Mouse (Mus musculus) kidney, adult 9 months (tissue): ENCODE results near the gene Smurf2.

Experiments
- DNase-seq: peaks from one replicate; pipeline ENCODE4 v3.0.0; 2022

Smurf2 gene

GRCm38 (mm10) chr11:106773061-106773460 is 147.5 kb downstream of the Smurf2 start:
- no peak for DNase-seq

DNA sequence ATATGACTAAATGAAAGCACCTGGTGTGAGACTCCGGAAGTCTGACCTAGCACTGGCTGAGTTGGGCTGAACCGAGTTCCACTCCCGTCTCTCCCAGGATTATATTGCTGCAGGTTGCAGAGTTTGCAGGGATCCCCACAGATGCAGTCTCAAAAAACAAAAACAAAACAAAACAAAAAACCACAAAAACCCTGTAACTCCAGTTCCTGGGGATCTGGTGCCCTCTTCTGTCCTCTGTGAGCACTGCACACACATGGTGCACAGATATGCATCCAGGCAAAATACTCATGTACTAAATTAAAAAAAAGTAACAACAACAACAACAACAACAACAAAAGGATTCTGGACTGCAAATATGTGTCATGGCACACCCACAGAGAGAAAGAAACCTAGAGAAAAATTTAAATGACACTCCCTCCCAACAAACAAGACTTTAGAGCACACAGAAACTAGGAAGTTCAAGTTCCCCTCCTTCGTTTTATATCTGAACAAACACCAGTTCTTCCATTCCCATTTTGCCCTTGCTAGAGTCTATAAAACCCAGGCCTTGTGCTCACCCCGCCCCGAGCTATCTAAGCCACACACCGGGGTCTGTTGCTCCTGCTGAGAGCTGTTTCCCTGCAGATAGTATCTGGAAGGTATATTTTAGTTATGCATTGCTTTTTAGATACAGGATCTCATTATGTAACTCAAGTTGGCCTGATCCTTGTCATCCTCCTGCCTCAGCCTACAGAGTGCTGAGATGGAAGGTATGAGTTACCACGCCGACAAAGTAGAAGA is 150.1 kb downstream of the Smurf2 start:
- no peak for DNase-seq
